Mouse (Mus musculus) cerebellum, adult 11 months (tissue): ENCODE measurements around the gene Hist1h2ab.

Source experiments
- DNase-seq: peaks from one replicate; pipeline ENCODE4 v3.0.0; 2022

The Hist1h2ab gene

GRCm38 (mm10) chr13:23738677-23739068 is 12.3 kb upstream of the Hist1h2ab start, which contains the start of gene Hist1h1c:
Gene Hist1h1c (plus strand): TSS chr13:23738808.
- peak; percentile 74 for DNase-seq

GRCm38 (mm10) chr13:23739069-23739921 is 11.6 kb upstream of the Hist1h2ab start:
- DNase-seq, result peak; percentile 84

DNA sequence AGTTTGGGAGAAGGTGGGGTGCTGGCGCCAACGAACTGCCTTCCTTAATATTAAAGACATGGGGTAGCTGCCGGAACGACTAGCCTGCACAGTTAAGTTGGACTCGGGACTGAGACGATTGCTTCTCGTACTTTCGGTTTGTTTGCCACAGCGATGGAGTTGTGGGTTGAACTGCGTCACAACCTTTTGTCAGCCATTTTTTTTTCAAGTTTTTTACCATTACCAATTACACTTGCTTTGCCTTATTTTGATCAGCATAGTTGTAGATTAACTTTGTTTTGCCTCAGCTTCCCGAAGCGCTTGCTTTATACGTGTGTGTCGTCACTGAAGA is 11.0 kb upstream of the Hist1h2ab start:
- no peak for DNase-seq

DNA sequence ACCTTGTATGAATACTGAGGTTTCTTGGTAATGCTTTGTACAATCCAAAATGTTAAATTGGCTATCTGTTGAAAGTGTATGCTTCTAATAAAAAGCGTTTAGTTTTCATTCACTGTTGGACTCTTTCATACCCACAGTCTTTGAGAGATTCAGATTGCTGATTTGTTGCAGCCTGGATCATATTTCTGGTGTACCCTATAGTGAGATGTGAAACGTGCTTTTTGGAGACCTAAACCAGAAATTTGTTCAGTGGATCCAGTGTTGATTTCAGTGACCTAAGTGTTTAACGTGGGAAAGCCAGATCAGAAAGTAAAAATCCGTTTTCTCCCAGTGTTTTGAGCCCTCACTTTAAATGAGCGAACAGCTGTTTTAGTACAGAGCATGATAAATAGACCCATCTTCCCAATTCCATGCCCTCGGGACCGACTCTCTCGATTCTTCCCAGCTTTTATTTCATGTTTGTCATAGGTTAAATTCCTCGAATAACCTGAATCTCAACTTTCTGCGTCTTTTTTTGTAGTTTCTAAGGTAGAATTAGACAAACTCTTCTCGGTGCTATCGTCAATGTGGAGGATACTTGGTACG is 10.6 kb upstream of the Hist1h2ab start:
- no peak for DNase-seq

GRCm38 (mm10) chr13:23740910-23741309 is 10.0 kb upstream of the Hist1h2ab start:
- no peak for DNase-seq

- DNase-seq, result no peak
Observed at GRCm38 (mm10) chr13:23742007-23742406, 8.9 kb upstream of the Hist1h2ab start.

- DNase-seq, result no peak
Observed at GRCm38 (mm10) chr13:23743215-23743614, 7.7 kb upstream of the Hist1h2ab start.

DNA sequence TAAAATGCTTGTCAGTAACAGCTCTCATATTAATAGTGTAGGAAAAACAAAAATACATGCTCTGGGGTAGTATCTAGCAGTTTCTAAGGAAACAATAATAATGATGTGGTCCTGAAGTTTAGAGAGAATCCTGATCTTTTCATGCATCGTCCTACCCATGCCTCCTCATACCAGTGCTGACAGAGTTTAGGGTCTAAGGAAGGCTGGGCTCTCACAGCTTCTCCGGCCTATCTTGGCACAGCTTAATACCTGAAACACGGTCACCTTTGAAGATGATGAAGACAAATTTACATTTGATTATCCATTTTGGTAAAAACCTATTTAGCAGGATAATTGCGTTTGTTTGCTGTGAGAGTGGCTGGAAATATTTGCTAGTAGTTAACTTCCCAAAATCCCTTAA is 7.0 kb upstream of the Hist1h2ab start:
- no peak for DNase-seq

DNA sequence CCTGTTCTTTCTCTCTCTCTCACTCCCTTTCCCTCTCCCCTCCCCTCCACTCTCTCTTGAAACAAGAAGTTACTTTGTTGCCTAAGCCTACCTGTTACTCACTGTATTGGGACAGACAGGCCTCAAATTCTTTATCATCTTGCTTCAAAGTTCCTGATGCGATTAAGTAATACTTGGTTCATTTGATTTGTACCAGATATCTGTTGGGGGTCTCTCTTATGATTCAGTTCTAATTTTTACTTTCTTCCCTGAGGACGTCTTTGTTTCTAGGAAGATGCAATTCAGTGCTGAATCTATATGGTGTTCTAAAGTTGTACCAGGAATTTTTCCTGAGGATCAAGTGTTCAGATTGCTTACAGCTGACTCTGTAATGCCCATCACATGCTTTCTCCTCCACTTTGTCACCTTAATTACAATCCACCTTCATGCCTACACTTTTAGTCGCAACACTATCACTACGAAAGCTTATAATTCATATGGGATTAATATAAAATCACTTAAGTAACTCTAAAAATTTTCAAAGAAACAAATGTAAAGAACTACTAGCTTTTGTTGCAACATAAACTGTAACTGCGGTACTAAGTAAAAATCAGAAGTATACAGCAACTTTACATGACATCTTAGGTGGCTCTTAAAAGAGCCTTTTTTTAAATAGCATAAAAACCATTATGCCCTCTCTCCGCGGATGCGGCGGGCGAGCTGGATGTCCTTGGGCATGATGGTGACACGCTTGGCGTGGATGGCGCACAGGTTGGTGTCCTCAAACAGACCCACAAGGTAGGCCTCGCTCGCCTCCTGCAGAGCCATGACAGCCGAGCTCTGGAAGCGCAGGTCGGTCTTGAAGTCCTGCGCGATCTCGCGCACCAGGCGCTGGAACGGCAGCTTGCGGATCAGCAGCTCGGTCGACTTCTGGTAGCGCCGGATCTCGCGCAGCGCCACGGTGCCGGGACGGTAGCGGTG is 6.2 kb upstream of the Hist1h2ab start:
- no peak for DNase-seq

- peak; percentile 70 for DNase-seq
Observed at GRCm38 (mm10) chr13:23745381-23746161, 5.4 kb upstream of the Hist1h2ab start, which contains the start of gene Hist1h3c. Gene Hist1h3c (minus strand): TSS chr13:23745602.

DNA sequence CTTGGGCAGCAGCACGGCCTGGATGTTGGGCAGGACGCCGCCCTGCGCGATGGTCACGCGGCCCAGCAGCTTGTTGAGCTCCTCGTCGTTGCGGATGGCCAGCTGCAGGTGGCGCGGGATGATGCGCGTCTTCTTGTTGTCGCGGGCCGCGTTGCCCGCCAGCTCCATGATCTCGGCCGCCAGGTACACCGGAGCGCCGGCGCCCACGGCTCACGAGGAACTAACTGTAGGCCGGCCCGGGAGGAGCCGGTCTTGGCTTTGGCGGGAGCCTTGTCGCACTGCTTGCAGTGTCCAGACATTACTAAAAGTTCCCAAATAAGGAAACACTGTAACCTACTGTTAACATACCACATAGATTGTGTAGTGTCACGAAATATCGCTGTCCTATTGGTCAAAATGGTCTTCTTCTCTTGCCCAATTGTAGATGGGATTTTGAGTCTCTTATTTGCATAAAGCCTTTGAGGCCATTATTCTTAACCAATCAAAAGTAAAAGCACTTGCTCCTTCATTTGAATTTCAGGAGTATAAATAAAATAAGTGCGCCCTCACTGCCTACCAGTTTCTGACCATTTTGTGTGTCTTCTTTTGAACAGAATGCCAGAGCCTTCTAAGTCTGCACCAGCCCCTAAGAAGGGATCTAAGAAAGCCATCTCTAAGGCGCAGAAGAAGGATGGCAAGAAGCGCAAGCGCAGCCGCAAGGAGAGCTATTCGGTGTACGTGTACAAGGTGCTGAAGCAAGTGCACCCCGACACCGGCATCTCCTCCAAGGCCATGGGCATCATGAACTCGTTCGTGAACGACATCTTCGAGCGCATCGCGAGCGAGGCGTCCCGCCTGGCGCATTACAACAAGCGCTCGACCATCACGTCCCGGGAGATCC is 4.5 kb upstream of the Hist1h2ab start, which contains the start of gene Hist1h2bb:
TSS of gene Hist1h2bb (plus strand) at position 534 of the 880 bp plus-strand sequence.
- DNase-seq, result peak; percentile 70

DNA sequence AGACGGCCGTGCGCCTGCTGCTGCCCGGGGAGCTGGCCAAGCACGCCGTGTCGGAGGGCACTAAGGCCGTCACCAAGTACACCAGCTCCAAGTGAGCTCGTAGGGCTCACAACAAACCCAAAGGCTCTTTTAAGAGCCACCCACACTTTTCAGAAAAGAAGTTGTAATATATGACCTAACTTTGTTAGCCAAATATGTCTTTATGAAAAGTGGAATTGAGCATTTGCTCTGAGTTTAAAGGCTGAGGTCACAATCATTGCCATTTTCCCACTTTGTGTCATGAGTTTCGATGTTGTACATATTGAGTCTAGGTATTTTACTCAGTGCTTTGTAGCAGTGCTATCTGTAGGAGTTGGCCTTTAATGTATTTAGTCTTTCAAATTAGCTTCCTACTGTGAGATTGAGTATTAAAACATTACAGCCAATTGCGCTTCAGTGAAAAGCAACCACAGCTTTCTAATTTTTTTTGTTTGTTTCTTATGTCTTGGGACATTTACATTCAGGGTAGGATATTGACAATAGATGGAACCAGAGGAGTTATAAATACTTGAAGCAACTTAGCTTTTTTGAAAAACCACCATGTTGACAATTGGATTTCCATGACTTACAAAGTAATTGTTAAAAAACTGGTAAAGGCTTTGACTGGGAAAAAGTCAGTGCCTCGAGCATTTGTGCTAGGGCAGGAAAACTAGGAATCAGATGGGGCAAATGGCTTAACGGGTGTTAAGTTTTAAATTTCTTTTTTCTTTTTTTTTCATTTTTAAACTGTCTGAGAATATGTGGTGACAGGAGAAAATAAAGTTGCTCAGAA is 3.6 kb upstream of the Hist1h2ab start:
- DNase-seq, result no peak

- DNase-seq, result no peak
Observed at GRCm38 (mm10) chr13:23747892-23748288, 3.0 kb upstream of the Hist1h2ab start.

GRCm38 (mm10) chr13:23749563-23750121 is 1.3 kb upstream of the Hist1h2ab start:
- no peak for DNase-seq

GRCm38 (mm10) chr13:23751478-23751956 is 591 bp downstream of the Hist1h2ab start:
- DNase-seq, result no peak

DNA sequence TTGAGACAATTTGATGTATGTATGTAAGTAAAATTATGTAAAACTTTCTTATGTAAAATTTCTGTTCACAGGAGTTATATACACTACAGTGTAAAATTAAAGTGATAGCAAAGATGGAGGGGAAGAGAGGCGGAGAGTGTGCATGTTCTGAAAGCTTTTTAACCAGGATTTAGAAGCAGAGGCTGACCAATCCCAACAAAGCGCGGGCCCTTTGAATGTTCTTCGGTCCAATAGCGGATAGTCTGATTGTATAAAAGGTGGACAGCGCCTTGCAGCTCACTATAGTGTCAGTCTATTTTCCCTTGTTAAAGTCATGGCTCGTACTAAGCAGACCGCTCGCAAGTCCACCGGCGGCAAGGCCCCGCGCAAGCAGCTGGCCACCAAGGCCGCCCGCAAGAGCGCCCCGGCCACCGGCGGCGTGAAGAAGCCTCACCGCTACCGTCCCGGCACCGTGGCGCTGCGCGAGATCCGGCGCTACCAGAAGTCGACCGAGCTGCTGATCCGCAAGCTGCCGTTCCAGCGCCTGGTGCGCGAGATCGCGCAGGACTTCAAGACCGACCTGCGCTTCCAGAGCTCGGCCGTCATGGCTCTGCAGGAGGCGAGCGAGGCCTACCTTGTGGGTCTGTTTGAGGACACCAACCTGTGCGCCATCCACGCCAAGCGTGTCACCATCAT is 1.3 kb downstream of the Hist1h2ab start, which contains the start of gene Hist1h3b:
TSS of gene Hist1h3b (plus strand) at position 201 of the 675 bp plus-strand sequence.
- peak; percentile 59 for DNase-seq

- DNase-seq, result no peak
Observed at GRCm38 (mm10) chr13:23752742-23753172, 1.8 kb downstream of the Hist1h2ab start.

DNA sequence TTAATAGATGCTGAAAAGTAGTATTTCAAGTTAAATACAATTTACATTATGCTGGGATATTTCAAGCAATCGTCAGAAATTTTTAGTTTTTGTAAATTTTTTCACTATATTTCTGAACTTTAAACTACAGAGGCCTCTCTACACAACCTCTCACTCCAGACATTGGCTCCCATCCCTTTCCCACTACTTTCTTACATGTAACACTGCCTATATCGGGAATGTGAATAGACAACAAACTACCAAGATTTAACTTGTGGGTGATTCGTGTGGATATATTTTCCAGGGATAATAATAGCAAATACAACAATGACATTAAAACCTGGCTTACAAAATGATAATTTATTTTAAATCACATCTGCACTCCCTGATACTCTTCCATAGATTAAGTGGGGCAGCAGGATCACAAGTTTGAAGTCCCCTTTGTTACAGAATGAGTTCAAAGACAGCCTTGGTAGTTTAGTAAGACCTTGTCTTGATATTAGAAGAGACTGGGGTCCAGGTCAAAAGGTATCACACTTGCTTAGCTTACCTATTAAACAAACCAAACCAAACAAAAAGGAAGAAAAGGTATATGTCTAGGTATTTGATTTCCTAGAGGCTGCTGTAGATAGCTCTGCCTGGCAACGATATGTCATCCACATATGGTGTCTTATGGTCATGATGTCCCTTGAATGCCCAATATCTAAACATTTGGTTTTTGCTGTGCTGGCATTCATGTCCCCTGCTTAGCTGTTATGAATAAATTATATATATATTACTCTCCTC is 2.6 kb downstream of the Hist1h2ab start:
- no peak for DNase-seq
